Comparison of ENCODE assay signal across 10 mouse cellular contexts in genomic region chr3:122120217-122120616, GRCm38 (mm10).
DNase-seq lines count a peak whose midpoint lies in the region; ATAC-seq lines count a peak whose summit lies in the region.
"Had no signal": no experiment of that assay in that cellular context is flagged by ENCODE, and none has a peak within 500 bp of the region (broad histone marks: within the 10 kb centered on the region; RNA-seq: fewer than 3 reads in every experiment).

No protein-coding gene starts in this region.

- no peak overlapping the region for H3K4me3 ChIP-seq in hindbrain, embryonic 15.5 days
- no peak overlapping the region for H3K4me3 ChIP-seq in hindbrain, embryonic 14.5 days (replicated peaks; ENCODE audit: low read length)
- H3K4me3 ChIP-seq in embryonic facial prominence, embryonic 10.5 days, result no peak overlapping the region
- no peak overlapping the region for H3K4me3 ChIP-seq in intestine, embryonic 16.5 days (ENCODE audit: low read length)
- H3K4me3 ChIP-seq in lung, embryonic 15.5 days, result no peak overlapping the region
- H3K4me3 ChIP-seq in forebrain, embryonic 12.5 days (replicated peaks), result no peak overlapping the region
- H3K4me3 ChIP-seq in midbrain, embryonic 10.5 days, result no peak overlapping the region
- no peak overlapping the region for H3K4me3 ChIP-seq in hindbrain, embryonic 10.5 days
- H3K4me3 ChIP-seq: midbrain, embryonic 13.5 days had no signal

- no peaks in the 10 kb centered on the region for H3K27me3 ChIP-seq in hindbrain, embryonic 15.5 days
- no peaks in the 10 kb centered on the region for H3K27me3 ChIP-seq in hindbrain, embryonic 14.5 days (ENCODE audit: control insufficient read depth, insufficient read depth, low read length)
- 0 out of 2 replicates have a peak, but pooled peaks cover 7% of the 10 kb centered on the region for H3K27me3 ChIP-seq in embryonic facial prominence, embryonic 10.5 days (replicated peaks; ENCODE audit: low read depth, poor library complexity, severe bottlenecking)
- H3K27me3 ChIP-seq in intestine, embryonic 16.5 days (replicated peaks; ENCODE audit: control insufficient read depth, insufficient read depth, low read length), result no peaks in the 10 kb centered on the region
- no peaks in the 10 kb centered on the region for H3K27me3 ChIP-seq in lung, embryonic 15.5 days
- peaks cover 17% of the 10 kb centered on the region; the same call in 1 of the 2 replicates for H3K27me3 ChIP-seq in forebrain, embryonic 12.5 days
- peaks cover 19% of the 10 kb centered on the region; the same call in 1 of the 2 replicates for H3K27me3 ChIP-seq in midbrain, embryonic 10.5 days (ENCODE audit: low read depth, poor library complexity, severe bottlenecking)
- H3K27me3 ChIP-seq in hindbrain, embryonic 10.5 days (ENCODE audit: insufficient read depth, poor library complexity, severe bottlenecking), result no peaks in the 10 kb centered on the region
- H3K27me3 ChIP-seq: CH12.LX had no signal

- WGBS in hindbrain, embryonic 15.5 days, result 83% methylated on average over 7 of the region's 7 CpGs
- WGBS in hindbrain, embryonic 14.5 days, result 85% methylated on average over 7 of the region's 7 CpGs
- WGBS in embryonic facial prominence, embryonic 10.5 days, result 75% methylated on average over 7 of the region's 7 CpGs
- WGBS in intestine, embryonic 16.5 days, result 75% methylated on average over 7 of the region's 7 CpGs
- 75% methylated on average over 7 of the region's 7 CpGs for WGBS in lung, embryonic 15.5 days
- WGBS in forebrain, embryonic 12.5 days, result 81% methylated on average over 7 of the region's 7 CpGs
- 86% methylated on average over 7 of the region's 7 CpGs for WGBS in midbrain, embryonic 10.5 days
- whole genome bisulfite sequencing in hindbrain, embryonic 10.5 days, result 80% methylated on average over 7 of the region's 7 CpGs

- H3K9ac ChIP-seq in hindbrain, embryonic 15.5 days, result no peak overlapping the region
- H3K9ac ChIP-seq in hindbrain, embryonic 14.5 days, result no peak overlapping the region
- no peak overlapping the region for H3K9ac ChIP-seq in intestine, embryonic 16.5 days (ENCODE audit: low read depth, low read length)
- no peak overlapping the region for H3K9ac ChIP-seq in lung, embryonic 15.5 days
- no peak overlapping the region for H3K9ac ChIP-seq in forebrain, embryonic 12.5 days
- H3K9ac ChIP-seq: midbrain, embryonic 13.5 days had no signal

- ATAC-seq in hindbrain, embryonic 15.5 days (ENCODE audit: low FRiP score, low read depth), result no peak
- no peak for ATAC-seq in hindbrain, embryonic 14.5 days (ENCODE audit: low FRiP score)
- 0 out of 2 replicates have a peak, but pooled peaks have one; percentile 19 for ATAC-seq in intestine, embryonic 16.5 days
- no peak; the same call in 1 of the 2 replicates for ATAC-seq in lung, embryonic 15.5 days (ENCODE audit: borderline replicate concordance, extremely low read depth, low FRiP score, low TSS enrichment)
- no peak for ATAC-seq in forebrain, embryonic 12.5 days (ENCODE audit: low FRiP score)
- ATAC-seq: midbrain, embryonic 13.5 days had no signal

- H3K27ac ChIP-seq in hindbrain, embryonic 15.5 days (replicated peaks), result 0 out of 2 replicates have a peak overlapping the region, but pooled peaks have one; percentile 2
- H3K27ac ChIP-seq in hindbrain, embryonic 14.5 days, result no peak overlapping the region
- H3K27ac ChIP-seq in embryonic facial prominence, embryonic 10.5 days (replicated peaks), result peak overlapping the region; percentile 48
- H3K27ac ChIP-seq in intestine, embryonic 16.5 days (ENCODE audit: low read length), result peak overlapping the region; percentile 57
- peak overlapping the region; percentile 82 for H3K27ac ChIP-seq in lung, embryonic 15.5 days
- no peak overlapping the region for H3K27ac ChIP-seq in forebrain, embryonic 12.5 days
- no peak overlapping the region; the same call in 1 of the 2 replicates for H3K27ac ChIP-seq in midbrain, embryonic 10.5 days (replicated peaks)
- no peak overlapping the region for H3K27ac ChIP-seq in hindbrain, embryonic 10.5 days
- H3K27ac ChIP-seq: midbrain, embryonic 13.5 days had no signal

- peaks cover 9% of the 10 kb centered on the region for H3K4me1 ChIP-seq in hindbrain, embryonic 15.5 days (replicated peaks)
- peaks cover 6% of the 10 kb centered on the region for H3K4me1 ChIP-seq in hindbrain, embryonic 14.5 days (replicated peaks; ENCODE audit: control insufficient read depth, insufficient read depth, low read length)
- peaks cover 32% of the 10 kb centered on the region for H3K4me1 ChIP-seq in embryonic facial prominence, embryonic 10.5 days
- H3K4me1 ChIP-seq in intestine, embryonic 16.5 days (ENCODE audit: control insufficient read depth, insufficient read depth, low read length), result peaks cover 11% of the 10 kb centered on the region; the same call in 1 of the 2 replicates
- H3K4me1 ChIP-seq in lung, embryonic 15.5 days, result peaks cover 30% of the 10 kb centered on the region
- H3K4me1 ChIP-seq in forebrain, embryonic 12.5 days, result peaks cover 12% of the 10 kb centered on the region; the same call in 1 of the 2 replicates
- H3K4me1 ChIP-seq in midbrain, embryonic 10.5 days, result peaks cover 16% of the 10 kb centered on the region
- H3K4me1 ChIP-seq in hindbrain, embryonic 10.5 days (replicated peaks), result peaks cover 16% of the 10 kb centered on the region

- H3K9me3 ChIP-seq in hindbrain, embryonic 15.5 days, result no peaks in the 10 kb centered on the region
- H3K9me3 ChIP-seq in hindbrain, embryonic 14.5 days (ENCODE audit: control insufficient read depth, low read length), result no peaks in the 10 kb centered on the region
- no peaks in the 10 kb centered on the region for H3K9me3 ChIP-seq in embryonic facial prominence, embryonic 10.5 days
- H3K9me3 ChIP-seq in intestine, embryonic 16.5 days (ENCODE audit: control insufficient read depth, low read length), result no peaks in the 10 kb centered on the region
- H3K9me3 ChIP-seq in lung, embryonic 15.5 days, result no peaks in the 10 kb centered on the region
- no peaks in the 10 kb centered on the region for H3K9me3 ChIP-seq in forebrain, embryonic 12.5 days
- no peaks in the 10 kb centered on the region for H3K9me3 ChIP-seq in midbrain, embryonic 10.5 days (replicated peaks)
- H3K9me3 ChIP-seq in hindbrain, embryonic 10.5 days, result no peaks in the 10 kb centered on the region
- H3K9me3 ChIP-seq: midbrain, embryonic 13.5 days had no signal

- H3K36me3 ChIP-seq in hindbrain, embryonic 15.5 days, result no peaks in the 10 kb centered on the region
- H3K36me3 ChIP-seq in hindbrain, embryonic 14.5 days (replicated peaks; ENCODE audit: control insufficient read depth, insufficient read depth), result no peaks in the 10 kb centered on the region
- H3K36me3 ChIP-seq in embryonic facial prominence, embryonic 10.5 days (replicated peaks), result no peaks in the 10 kb centered on the region
- H3K36me3 ChIP-seq in intestine, embryonic 16.5 days (ENCODE audit: control insufficient read depth, insufficient read depth, low read length), result no peaks in the 10 kb centered on the region
- no peaks in the 10 kb centered on the region for H3K36me3 ChIP-seq in lung, embryonic 15.5 days
- no peaks in the 10 kb centered on the region for H3K36me3 ChIP-seq in forebrain, embryonic 12.5 days (replicated peaks)
- no peaks in the 10 kb centered on the region for H3K36me3 ChIP-seq in midbrain, embryonic 10.5 days
- H3K36me3 ChIP-seq in hindbrain, embryonic 10.5 days, result no peaks in the 10 kb centered on the region
- H3K36me3 ChIP-seq: midbrain, embryonic 13.5 days had no signal

- no peak overlapping the region for H3K4me2 ChIP-seq in hindbrain, embryonic 15.5 days
- no peak overlapping the region for H3K4me2 ChIP-seq in hindbrain, embryonic 14.5 days (replicated peaks)
- no peak overlapping the region for H3K4me2 ChIP-seq in intestine, embryonic 16.5 days (ENCODE audit: low read depth, low read length)
- no peak overlapping the region for H3K4me2 ChIP-seq in lung, embryonic 15.5 days
- no peak overlapping the region for H3K4me2 ChIP-seq in forebrain, embryonic 12.5 days
- H3K4me2 ChIP-seq: midbrain, embryonic 13.5 days had no signal

- DNase-seq in hindbrain, embryonic 14.5 days (ENCODE audit: low spot score), result no peak
- DNase-seq in embryonic facial prominence, embryonic 10.5 days (ENCODE audit: low spot score), result no peak
- no peak for DNase-seq in midbrain, embryonic 10.5 days (ENCODE audit: low spot score)
- DNase-seq in hindbrain, embryonic 10.5 days (ENCODE audit: low spot score), result no peak

Comparison
In these comparisons a context has a peak if more than half of its experiments do, and no peak if none do; other contexts are left out.
1. H3K27ac ChIP-seq: peak in hindbrain, embryonic 15.5 days (single experiment), embryonic facial prominence, embryonic 10.5 days (single experiment), intestine, embryonic 16.5 days (single experiment) and lung, embryonic 15.5 days (single experiment); none in hindbrain, embryonic 14.5 days (single experiment), forebrain, embryonic 12.5 days (single experiment), midbrain, embryonic 10.5 days (single experiment) and hindbrain, embryonic 10.5 days (single experiment).